Mouse (Mus musculus): ENCODE measurements around the gene Cetn3. TPM values are rescaled to one million over a fixed set of nuclear protein-coding genes. Genes with fewer than 3 reads are reported as not detected.

Cetn3 gene
- total RNA-seq (2022): 100 to 1,000 TPM; 103 to 142 (median 122) TPM

DNA sequence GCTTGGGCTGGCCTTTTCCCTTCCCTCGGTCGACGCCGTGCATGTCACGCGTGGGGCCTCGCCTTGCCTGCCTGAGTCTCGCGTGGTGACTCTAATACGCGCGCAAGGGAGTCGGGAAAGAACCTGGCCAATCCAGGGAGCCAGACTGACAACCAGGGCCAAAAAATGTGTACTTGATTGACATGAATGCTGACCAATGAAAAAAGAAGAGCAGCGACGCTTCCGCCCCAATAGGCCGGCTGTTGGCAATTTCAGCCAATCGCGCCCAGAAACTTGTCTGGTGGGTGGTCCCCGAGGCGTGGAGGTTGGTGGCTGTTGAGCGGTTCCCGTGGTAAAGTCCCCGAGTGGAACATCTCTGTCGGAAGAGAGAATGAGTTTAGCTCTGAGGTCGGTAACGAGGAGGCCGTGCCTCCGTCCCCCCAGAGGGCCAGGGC, at the start of gene Cetn3:
Gene Cetn3, plus strand, starts transcription at position 107 of the 434 bp plus-strand sequence.
- DNase-seq: peak; percentile 90

DNA sequence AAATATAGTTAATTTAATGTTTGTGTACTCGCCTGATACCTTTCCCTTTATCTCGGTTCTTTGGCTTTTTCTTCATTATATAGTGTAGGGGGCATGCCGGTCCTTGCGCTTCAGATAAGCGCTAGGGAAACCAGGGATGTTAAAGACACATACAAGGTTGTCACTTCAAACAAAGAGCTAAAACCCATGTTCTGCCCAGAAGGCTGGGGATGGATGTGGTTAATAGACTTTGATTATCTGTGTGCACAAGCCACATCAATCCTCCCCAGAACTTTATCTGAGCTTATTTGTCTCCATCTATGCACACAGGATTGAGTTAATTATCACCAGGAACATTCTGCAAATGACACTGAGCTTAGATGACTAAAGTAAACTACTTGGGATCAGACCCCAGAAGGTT, 46.3 kb upstream of the Cetn3 start:
- DNase-seq: no peak

- DNase-seq: no peak
Measured at GRCm38 (mm10) chr13:81740898-81741297, 42.0 kb upstream of the Cetn3 start.

DNA sequence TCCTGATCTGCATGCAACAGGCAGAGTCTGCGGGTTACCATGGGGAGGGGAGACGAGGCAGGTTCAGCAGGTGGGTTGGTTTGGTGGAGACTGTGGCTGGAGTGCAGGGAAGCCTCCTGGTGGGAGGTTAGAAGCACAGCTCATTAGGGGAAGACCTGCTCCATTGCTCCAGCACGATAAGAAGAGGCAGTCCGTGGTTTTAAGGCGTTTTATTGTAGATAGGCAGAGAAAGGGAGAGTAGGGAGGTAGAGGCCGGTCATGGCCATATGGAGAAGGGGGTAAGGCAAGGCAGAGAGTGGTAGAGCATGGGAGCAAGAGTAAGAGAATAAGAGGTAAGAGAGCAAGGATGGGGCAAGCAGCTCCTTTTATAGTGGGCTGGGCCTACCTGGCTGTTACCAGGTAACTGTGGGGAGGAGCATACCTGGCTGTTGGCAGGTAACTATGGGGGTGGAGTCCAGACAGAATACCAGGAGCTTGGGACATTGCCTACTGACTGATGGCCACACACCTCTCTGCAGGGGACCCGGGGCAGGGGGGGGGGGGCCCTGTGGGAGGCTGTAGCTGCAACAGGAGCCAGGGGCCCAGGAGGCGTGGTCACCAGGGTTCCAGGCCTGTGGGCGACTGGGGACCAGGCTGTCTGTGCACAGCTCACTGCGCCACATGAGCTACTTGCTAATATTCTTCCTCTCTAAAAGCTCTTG, 39.3 kb upstream of the Cetn3 start:
- DNase-seq: no peak

- DNase-seq: no peak
Measured at GRCm38 (mm10) chr13:81744092-81744396, 38.8 kb upstream of the Cetn3 start.

DNA sequence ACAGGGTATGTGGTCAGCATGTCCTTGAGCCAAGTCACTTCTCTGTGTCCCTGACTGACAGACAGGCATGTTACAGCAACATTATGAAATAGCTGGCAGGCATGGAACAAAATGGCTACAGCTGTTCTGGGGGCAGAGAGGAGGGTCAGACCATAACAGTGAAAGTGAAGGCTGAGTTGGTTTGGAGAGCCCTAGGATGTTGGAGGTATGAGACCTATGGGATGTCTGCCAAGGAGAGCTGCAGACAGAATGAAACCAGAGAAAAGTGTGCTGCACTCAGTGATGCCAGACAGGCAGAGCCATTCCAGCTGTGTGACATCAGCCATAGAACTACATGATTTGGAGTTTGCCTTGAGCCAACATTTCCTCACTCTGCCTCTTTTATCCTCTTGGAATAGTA, 28.0 kb upstream of the Cetn3 start:
- no peak for DNase-seq

DNA sequence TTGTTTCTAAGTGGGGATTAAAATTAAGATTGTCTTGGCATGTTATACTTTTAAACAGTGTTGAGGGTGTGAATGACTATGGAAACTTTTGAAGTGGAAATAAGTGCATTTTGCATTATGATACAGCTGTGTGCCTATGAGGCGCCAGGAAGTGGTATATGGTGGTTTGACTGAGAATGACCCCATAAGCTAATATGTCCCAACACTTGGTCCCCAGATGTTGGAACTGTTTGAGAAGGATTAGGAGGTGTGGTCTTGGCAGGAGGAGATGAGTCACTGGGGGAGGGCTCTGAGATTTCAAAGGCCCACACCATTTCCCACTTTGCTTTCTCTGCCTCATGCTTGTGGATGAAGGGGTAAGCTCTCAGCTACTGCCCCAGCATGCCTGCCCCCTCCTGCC, 27.6 kb upstream of the Cetn3 start:
- no peak for DNase-seq

DNA sequence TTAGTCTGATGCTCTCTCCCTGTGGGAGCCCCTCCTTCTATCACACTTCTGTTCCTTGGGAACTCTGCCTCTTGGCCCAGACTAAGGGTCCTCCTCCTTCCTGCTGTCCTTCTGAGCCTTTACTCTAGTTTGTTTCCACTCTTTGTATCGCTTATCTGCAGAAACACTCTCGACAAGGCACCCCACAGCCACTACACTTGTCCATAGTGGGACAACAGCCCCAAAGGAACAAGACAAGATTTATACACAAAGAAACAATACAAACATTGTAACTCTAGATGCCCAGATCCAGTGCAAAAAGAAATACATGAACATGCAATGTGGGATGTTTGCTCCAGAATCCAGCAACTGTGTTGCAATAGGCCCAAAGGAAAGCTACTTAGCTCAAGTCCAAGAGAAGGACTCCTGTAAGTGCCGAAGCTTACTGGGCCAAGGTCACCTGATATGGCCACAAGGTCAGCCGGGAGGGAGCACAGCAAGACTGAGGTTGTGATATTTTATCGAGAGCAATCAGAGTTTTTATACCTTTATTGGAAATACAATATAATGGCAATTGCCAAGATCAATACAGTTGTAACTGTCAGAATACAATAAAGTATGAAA, 25.7 kb upstream of the Cetn3 start:
- DNase-seq: no peak

GRCm38 (mm10) chr13:81760379-81760778, 22.5 kb upstream of the Cetn3 start:
- no peak for DNase-seq

GRCm38 (mm10) chr13:81761566-81762186, 21.2 kb upstream of the Cetn3 start:
- DNase-seq: no peak

DNA sequence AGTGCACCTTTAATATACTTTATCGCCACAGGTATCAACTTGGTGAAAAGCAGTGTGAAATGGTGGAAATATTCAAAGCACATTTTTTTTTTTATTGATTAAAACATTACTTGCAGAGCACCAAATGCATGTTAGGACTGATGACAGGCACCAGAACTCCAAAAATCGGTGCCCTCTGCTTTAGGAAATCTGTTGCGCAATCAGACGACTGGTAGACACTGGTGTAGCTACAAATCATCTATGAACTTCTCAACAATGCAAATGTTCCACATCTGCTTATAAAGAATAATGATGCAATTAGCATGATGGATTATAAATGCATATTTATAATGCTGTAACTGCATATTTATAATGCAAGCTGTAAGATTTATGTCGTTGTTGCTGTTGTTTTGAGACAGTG, 18.7 kb upstream of the Cetn3 start:
- DNase-seq: no peak

GRCm38 (mm10) chr13:81767038-81767659, 15.7 kb upstream of the Cetn3 start:
- no peak for DNase-seq

DNA sequence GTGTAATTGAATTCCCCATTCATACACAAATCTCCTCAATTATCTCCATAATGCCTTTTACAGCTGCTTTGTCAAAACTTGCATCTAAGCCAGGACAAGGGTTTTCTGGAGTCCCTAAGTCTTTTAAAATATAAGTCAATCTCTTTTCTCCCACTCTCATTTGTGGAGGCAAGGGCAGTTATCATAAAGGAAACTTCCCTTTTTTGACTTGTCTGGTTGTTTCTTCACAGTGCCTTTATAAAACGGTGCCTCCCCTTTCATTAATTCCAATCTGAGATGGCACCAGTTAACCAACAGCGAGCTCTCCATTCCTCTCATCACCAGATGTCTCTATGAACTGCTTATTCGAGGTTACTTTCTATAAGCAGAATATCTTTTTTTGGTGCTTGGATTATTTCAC, 6.7 kb upstream of the Cetn3 start:
- no peak for DNase-seq

DNA sequence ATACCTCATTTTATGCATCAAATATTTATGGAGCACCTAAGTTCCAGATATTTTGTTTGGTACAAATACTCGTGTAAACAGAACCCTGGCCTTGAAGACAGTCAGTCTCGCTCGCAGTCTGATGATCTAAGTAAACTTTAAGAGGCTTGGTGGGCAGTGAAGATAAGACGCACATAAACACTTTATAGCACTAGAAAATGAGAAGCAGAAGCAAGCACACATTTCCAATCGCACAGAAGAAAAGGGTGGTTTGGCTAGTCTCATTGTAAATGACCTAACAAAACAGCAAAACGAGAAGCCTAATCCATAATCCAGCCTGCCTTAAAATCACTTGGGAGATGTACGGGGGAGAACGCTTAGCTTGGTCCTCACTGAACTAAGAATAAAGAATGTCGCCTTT, 402 bp upstream of the Cetn3 start:
- DNase-seq: no peak

DNA sequence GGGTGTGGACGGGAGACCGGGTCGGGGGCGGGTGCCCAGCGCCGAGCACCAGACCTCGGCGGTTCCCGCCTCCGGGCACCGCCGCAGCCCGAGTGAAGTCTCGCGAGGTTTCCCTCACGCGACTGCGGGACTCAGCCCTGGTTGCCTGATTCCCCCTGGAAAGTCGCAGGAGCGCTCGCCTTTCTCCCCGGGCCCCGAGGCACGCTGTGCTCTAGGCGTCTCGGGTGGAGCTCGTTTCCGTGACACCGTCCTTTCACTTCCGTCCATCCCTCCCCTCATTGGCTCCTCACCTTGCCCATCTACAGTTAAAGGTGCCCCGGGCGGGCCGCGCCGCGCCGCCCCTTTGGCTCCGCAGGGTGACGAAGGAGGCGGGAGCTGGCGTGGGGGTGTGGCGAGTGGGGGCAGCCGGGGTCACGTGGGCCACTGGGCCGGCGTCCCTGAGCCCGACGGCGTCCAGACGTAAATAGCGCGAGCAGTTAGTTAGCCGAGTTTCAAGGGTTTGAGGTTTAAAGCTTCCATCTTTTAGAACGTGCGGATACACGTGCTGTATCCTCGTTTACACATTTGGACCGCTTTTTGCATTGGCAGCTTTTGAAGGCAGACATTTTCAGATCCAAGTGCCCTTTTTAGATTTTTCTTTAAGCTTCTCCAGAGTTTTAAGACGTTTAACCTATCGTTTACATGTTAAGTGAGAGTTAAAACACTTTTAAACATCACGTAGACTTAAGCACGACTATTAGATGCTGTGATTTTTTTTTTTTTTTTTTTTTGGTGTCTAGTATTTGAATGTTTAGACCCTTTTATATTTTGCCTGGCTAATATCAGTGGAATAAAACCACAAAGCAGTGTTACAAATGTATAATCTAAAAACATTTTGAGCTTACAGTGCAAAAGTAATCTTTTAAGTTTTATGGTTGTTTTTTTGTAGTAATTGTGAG, 797 bp downstream of the Cetn3 start:
- peak; percentile 96 for DNase-seq

- DNase-seq: no peak
Measured at GRCm38 (mm10) chr13:81785766-81786480, 3.0 kb downstream of the Cetn3 start.

- no peak for DNase-seq
Measured at GRCm38 (mm10) chr13:81790160-81790559, 7.3 kb downstream of the Cetn3 start.

DNA sequence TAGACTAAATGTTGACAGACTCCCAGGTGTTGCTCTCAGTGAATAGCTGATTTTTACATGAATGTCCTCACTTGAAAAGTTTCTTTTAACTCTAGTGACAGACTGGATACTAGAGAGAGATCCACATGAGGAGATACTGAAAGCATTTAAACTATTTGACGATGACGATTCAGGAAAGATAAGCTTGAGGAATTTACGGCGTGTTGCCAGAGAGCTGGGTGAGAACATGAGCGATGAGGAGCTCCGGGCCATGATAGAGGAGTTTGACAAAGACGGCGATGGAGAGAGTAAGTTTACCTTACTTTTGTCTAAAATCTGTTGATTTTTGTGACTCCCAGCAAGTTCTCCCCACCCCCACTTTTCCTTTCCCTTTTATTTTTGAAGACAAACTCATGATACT, 9.0 kb downstream of the Cetn3 start:
- DNase-seq: peak; percentile 32

DNA sequence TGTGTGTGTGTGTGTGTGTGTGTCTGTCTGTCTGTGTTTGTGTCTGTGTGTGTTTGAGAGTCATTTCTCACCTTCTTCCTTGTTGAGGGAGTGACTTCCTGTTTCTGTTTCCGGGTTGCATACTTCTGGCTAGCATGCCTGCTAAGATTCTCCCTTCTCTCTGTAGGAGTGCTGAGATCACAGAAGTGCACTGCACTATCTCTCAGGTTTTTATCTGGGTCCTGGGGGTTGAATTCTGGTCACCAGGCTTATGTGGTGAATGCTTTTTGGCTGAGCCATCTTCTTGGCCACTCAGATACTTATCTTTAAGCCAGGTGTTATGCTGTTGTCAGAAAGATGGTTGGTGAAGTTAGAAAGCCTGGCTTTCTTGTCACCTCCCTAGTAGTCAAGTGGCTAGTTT, 11.0 kb downstream of the Cetn3 start:
- no peak for DNase-seq

DNA sequence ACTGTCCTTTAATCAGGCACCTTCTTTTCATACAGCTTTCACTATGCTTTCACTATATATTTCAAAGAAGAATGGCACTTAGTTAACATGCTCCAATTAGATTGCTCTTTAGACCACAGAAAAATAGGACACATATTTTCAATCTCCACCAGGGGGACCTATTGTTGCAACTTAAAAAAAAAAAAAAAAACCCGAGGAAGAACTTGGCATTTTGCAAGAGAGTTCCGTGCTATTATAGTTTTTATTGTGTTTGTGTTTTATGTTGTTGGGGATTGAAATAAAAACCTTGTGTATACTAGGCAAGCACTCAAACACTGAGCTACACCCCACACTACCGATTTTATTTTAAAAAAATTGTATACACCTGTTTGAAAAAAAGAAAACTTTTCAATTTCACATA, 18.2 kb downstream of the Cetn3 start:
- no peak for DNase-seq

DNA sequence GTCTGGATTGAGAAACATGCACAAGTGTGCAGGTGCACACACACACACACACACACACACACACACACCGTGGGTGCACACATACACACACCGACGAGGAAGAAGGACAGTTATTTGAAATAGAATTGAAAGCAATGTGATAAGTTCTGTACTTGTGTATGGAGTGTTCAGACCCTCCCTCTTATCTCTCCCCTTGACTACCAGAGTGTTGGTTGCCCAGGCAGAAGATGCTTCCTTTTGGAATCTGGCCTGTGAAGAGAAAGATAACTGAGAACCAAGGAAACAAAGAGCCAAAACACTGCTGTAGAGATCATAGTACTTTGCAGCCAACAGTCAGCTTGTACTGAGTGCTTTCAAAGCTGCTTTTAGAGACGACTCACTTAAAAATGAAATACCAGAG, 20.8 kb downstream of the Cetn3 start:
- DNase-seq: no peak

DNA sequence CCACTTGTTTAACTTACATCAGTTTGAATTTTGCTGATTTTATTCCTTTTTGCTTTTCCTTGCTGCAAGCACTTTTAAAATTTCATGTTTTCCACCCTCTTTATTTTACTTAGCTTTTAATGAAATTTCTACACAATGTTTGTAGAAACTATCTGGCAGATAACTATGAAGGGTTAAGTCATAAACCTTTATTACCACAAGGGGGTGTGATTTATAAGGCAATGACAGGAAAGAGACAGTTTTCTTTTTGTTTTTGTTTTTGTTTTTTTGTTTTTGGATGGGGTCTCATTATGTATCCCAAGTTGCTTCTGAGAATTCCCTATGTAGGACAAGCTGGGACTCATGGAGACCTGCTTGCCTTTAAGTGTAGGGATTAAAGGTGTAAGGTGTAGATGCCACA, 39.9 kb downstream of the Cetn3 start:
- no peak for DNase-seq
